Mouse (Mus musculus) neural tube, embryonic 13.5 days (tissue): ENCODE data around the gene Kalrn. TPM values are rescaled to one million over a fixed set of nuclear protein-coding genes. Genes with fewer than 3 reads are reported as not detected.

Experiments
- ATAC-seq: fragments of 200-750 bp; cut with Nextera tagmentation; 2 replicates; pipeline ENCODE4 v1.8.0; 2017; ENCODE audit warnings: low read depth, mild to moderate bottlenecking, moderate TSS enrichment, moderate library complexity
- H3K27ac ChIP-seq: fragments of 300-500 bp; sonication (generic); replicated peaks from 2 replicates; pipeline ENCODE4 v1.5.1; 2015; ENCODE audit warnings: moderate library complexity, mild to moderate bottlenecking, inconsistent platforms
- H3K27me3 ChIP-seq: fragments of 300-500 bp; sonication (generic); 2 replicates; pipeline ENCODE4 v1.6.1; 2015; ENCODE audit warnings: mild to moderate bottlenecking, inconsistent platforms
- H3K36me3 ChIP-seq: fragments of 300-500 bp; sonication (generic); 2 replicates; pipeline ENCODE4 v1.6.1; 2015; ENCODE audit warnings: mild to moderate bottlenecking, inconsistent platforms
- H3K4me1 ChIP-seq: fragments of 300-500 bp; sonication (generic); replicated peaks from 2 replicates; pipeline ENCODE4 v1.6.1; 2015; ENCODE audit warnings: inconsistent platforms
- H3K4me2 ChIP-seq: fragments of 300-500 bp; sonication (generic); 2 replicates; pipeline ENCODE4 v1.6.1; 2015; ENCODE audit warnings: inconsistent platforms, mild to moderate bottlenecking, moderate library complexity
- H3K4me3 ChIP-seq: fragments of 300-500 bp; sonication (generic); 2 replicates; pipeline ENCODE4 v1.5.1; 2015; ENCODE audit warnings: mild to moderate bottlenecking, inconsistent platforms
- H3K9ac ChIP-seq: fragments of 300-500 bp; sonication (generic); 2 replicates; pipeline ENCODE4 v1.6.1; 2015; ENCODE audit warnings: moderate library complexity, mild to moderate bottlenecking, inconsistent platforms
- H3K9me3 ChIP-seq: fragments of 300-500 bp; sonication (generic); 2 replicates; pipeline ENCODE4 v1.6.1; 2016; ENCODE audit warnings: inconsistent platforms
- WGBS: fragments of 180-500 bp; shearing (Covaris S2); methylation state at CpG from one replicate; pipeline ENCODE4 v1.1.7; 2015; 5-methylcytosine and 5-hydroxymethylcytosine counted together
- polyA plus RNA-seq: library from polyadenylated mRNA; unstranded; fragments of >200 nt; fragmentation: Nextera tagmentation; extraction: Ambion mirVana; gene quantifications from 2 replicates; pipeline ENCODE4 v1.2.1, GENCODE M21; 2015

Kalrn gene
- polyA plus RNA-seq, 1 experiment from 2014 or later: 23.9 TPM

DNA sequence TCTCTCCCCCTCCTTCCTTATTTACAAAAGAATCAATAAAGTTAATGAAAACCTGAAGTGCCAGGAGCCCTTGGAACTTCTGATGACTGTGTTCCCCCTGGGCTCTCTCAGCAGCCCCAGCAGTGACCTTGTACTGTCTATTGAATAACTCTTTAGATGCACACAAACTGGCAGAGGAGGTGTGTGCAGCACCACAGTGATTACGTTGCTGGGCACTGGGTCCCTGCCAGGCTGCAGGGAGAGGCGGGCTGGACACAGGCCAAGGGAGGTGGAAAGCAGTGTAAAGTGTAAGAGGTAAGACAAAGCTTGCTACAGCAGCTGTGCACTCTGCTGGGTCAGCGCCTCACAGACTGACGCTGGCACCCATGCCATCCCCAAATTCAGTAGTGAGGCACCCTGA lies 238.4 kb downstream of the Kalrn start:
- Histone ChIP-seq H3K4me2 (no peak overlapping the region), H3K9me3 (no peaks in the 10 kb centered on the region), H3K36me3 (peaks cover 6% of the 10 kb centered on the region), H3K27ac (0 out of 2 replicates have a peak overlapping the region, but pooled peaks have one; percentile 28), H3K4me3 (no peak overlapping the region), H3K27me3 (no peaks in the 10 kb centered on the region), H3K9ac (no peak overlapping the region), H3K4me1 (peaks cover 62% of the 10 kb centered on the region)
- ATAC-seq: peak; percentile 50
- WGBS: 49% methylated on average over 4 of the region's 4 CpGs

DNA sequence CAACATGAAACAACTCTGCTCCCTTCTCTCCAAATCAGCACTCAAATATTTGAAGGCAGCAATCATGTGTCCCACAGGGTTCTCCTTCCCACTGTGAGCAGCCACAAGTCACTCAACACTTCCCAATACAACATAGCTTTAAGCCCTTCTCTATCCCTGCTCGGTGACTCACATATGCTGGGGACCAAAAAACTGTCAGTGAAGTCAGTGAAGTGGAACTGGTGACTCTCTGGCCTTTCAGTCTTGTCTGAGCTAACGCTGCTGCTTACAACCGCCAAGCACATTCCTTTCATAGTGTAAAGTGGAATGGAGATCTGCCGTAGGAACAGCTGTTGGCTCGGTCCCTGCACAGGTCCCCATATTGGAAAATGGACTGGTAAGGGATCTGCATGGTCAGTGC lies 241.7 kb downstream of the Kalrn start:
- Histone ChIP-seq H3K4me2 (no peak overlapping the region), H3K9ac (no peak overlapping the region), H3K9me3 (no peaks in the 10 kb centered on the region), H3K27me3 (no peaks in the 10 kb centered on the region), H3K36me3 (peaks cover 6% of the 10 kb centered on the region), H3K4me1 (peaks cover 59% of the 10 kb centered on the region), H3K27ac (no peak overlapping the region), H3K4me3 (no peak overlapping the region)
- 45% methylated on average over 5 of the region's 5 CpGs for WGBS
- no peak for ATAC-seq

- Histone ChIP-seq H3K27me3 (no peaks in the 10 kb centered on the region), H3K36me3 (peaks cover 6% of the 10 kb centered on the region), H3K27ac (peak overlapping the region; percentile 75), H3K4me2 (peak overlapping the region; percentile 30), H3K4me3 (no peak overlapping the region), H3K9me3 (no peaks in the 10 kb centered on the region), H3K4me1 (peaks cover 49% of the 10 kb centered on the region), H3K9ac (peak overlapping the region; percentile 13)
- ATAC-seq: 0 out of 2 replicates have a peak, but pooled peaks have one; percentile 5
- WGBS: 39% methylated on average over 9 of the region's 9 CpGs
Measured at GRCm38 (mm10) chr16:34329876-34330275, 243.5 kb downstream of the Kalrn start.

DNA sequence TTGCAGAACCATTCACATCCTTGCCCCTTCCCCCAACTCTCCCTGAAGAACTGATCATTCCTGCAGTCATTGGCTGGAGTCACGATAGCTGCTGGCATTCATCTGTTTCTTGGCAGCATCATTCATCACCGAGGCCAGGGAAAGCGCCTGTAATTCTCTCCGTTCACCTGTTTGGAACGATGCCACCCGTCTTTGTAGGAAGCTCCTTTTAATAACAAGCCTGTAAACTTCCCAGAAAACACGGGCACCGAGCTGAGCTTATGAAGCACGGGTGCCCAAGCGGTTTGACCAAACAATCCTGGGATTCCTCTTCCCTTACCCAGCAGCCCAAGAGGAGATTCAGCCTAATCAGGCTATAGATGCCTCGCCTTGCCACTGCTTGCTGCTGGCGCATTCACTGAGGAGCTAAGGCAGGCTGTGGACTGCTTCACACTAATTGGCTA lies 243.9 kb downstream of the Kalrn start:
- H3K4me3 ChIP-seq: no peak overlapping the region
- H3K9me3 ChIP-seq: no peaks in the 10 kb centered on the region
- ATAC-seq: peak; percentile 60; the same call in 1 of the 2 replicates
- peaks cover 6% of the 10 kb centered on the region for H3K36me3 ChIP-seq
- WGBS: 38% methylated on average over 12 of the region's 12 CpGs
- peak overlapping the region; percentile 30 for H3K4me2 ChIP-seq
- no peaks in the 10 kb centered on the region for H3K27me3 ChIP-seq
- H3K9ac ChIP-seq: peak overlapping the region; percentile 13; the same call in 1 of the 2 replicates
- H3K27ac ChIP-seq: peak overlapping the region; percentile 75
- peaks cover 45% of the 10 kb centered on the region for H3K4me1 ChIP-seq

- no peak for ATAC-seq
- Histone ChIP-seq H3K27ac (no peak overlapping the region), H3K4me1 (peaks cover 44% of the 10 kb centered on the region)
Measured at GRCm38 (mm10) chr16:34327890-34328289, 245.4 kb downstream of the Kalrn start.

GRCm38 (mm10) chr16:34325869-34326268 lies 247.5 kb downstream of the Kalrn start:
- 88% methylated on average over 3 of the region's 3 CpGs for WGBS
- Histone ChIP-seq H3K4me3 (no peak overlapping the region), H3K27me3 (no peaks in the 10 kb centered on the region), H3K9ac (no peak overlapping the region), H3K4me2 (no peak overlapping the region), H3K36me3 (no peaks in the 10 kb centered on the region), H3K27ac (no peak overlapping the region), H3K9me3 (no peaks in the 10 kb centered on the region), H3K4me1 (peaks cover 44% of the 10 kb centered on the region)
- no peak for ATAC-seq

More at GRCm38 (mm10) chr16:34327890-34328289, 245.4 kb downstream of the Kalrn start:
- Histone ChIP-seq H3K4me2 (no peak overlapping the region), H3K9ac (no peak overlapping the region), H3K27me3 (no peaks in the 10 kb centered on the region), H3K4me3 (no peak overlapping the region), H3K36me3 (peaks cover 6% of the 10 kb centered on the region), H3K9me3 (no peaks in the 10 kb centered on the region)
- 71% methylated on average over 5 of the region's 5 CpGs for WGBS

DNA sequence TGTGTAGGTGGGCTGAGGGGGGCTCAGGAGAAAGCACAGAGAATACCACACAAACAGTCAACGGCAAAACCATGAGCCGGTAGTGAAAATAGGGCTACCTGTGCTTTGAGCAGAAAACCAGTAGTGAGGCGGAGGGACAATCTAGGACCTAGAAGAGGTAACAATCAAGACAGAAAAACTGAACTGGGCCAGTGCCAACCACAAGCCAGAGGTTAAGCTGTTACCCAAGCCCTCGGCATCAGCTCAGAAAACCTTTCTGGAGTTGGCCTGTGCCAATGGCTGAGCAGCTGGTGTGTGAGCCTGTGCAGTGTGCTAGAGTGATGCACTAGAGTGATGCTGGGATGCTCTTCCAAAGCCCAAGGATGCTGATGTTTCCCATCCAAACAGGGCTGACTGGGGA lies 248.2 kb downstream of the Kalrn start:
- Histone ChIP-seq H3K4me1 (peaks cover 42% of the 10 kb centered on the region), H3K9me3 (no peaks in the 10 kb centered on the region), H3K27ac (no peak overlapping the region), H3K4me2 (no peak overlapping the region), H3K36me3 (no peaks in the 10 kb centered on the region), H3K4me3 (no peak overlapping the region), H3K27me3 (no peaks in the 10 kb centered on the region), H3K9ac (no peak overlapping the region)
- WGBS: 92% methylated on average over 4 of the region's 4 CpGs
- ATAC-seq: no peak

- Histone ChIP-seq H3K4me2 (no peak overlapping the region), H3K4me3 (no peak overlapping the region), H3K36me3 (no peaks in the 10 kb centered on the region), H3K27me3 (0 out of 2 replicates have a peak, but pooled peaks cover 2% of the 10 kb centered on the region), H3K9me3 (no peaks in the 10 kb centered on the region), H3K4me1 (peaks cover 42% of the 10 kb centered on the region), H3K27ac (no peak overlapping the region), H3K9ac (no peak overlapping the region)
- 55% methylated on average over 3 of the region's 3 CpGs for WGBS
- no peak for ATAC-seq
Measured at GRCm38 (mm10) chr16:34324735-34325134, 248.6 kb downstream of the Kalrn start.

DNA sequence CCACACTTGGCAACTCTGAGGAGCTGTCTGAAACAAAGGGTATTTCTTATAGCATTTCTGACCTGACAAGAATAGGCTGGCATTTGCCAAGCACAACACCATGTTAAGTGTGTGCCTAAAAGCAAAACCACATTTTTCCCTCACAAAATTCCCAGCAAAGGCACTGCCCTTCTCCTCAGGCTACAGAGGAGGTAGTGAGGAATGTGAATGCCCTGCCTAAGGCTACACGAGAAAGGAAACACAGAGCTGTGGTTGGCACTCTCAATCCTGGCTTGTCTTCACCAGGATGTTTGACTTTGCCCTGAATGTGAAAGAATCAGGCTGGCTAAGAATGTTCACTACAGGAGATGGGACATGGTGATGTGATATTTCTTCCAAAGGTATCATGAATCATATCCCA lies 249.8 kb downstream of the Kalrn start:
- Histone ChIP-seq H3K4me1 (peaks cover 30% of the 10 kb centered on the region), H3K9ac (no peak overlapping the region), H3K36me3 (no peaks in the 10 kb centered on the region), H3K27ac (0 out of 2 replicates have a peak overlapping the region, but pooled peaks have one; percentile 25), H3K4me3 (no peak overlapping the region), H3K4me2 (no peak overlapping the region), H3K9me3 (no peaks in the 10 kb centered on the region), H3K27me3 (peaks cover 10% of the 10 kb centered on the region; the same call in 1 of the 2 replicates)
- no peak for ATAC-seq
- 78% methylated on average over 1 of the region's 1 CpGs for WGBS

GRCm38 (mm10) chr16:34322546-34322945 lies 250.8 kb downstream of the Kalrn start:
- Histone ChIP-seq H3K9me3 (no peaks in the 10 kb centered on the region), H3K4me2 (no peak overlapping the region), H3K4me3 (no peak overlapping the region), H3K4me1 (peaks cover 30% of the 10 kb centered on the region), H3K27ac (no peak overlapping the region), H3K27me3 (peaks cover 11% of the 10 kb centered on the region; the same call in 1 of the 2 replicates), H3K36me3 (no peaks in the 10 kb centered on the region), H3K9ac (no peak overlapping the region)
- 20% methylated on average over 4 of the region's 4 CpGs for WGBS
- ATAC-seq: peak; percentile 73

DNA sequence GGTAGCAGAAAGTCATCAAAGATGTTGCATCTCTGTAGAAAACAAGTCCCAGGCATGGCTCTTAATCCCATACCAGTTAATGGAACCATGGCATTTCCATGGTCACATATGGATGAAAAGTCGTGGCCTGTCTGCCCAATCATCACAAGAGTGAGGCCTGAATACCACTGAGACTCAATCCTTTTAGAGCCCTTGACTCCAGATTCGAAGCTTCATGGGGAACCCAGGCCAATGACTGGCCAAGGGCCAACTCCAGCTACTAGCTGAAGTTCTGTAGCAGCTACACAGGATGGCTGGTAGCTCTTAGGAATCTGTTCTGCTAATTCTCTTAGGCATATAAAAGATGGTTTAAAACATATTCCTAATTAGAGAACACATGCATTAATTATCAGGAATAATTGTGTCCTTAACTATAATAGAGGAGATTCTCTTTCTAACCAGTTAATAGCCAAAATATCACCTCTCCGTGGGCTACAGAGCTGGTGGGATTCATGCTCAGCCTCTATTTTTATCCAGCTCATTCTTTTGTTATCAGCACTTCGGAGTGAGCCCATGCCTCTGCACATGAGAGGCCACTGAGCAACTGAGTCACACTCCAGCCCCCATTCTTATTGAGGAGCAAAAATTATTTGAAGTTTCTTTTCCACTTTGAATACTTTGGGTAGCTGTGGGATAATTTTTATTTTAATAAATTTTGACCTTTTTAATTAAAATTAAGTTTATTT lies 252.1 kb downstream of the Kalrn start:
- no peak overlapping the region for H3K9ac ChIP-seq
- ATAC-seq: no peak
- no peaks in the 10 kb centered on the region for H3K36me3 ChIP-seq
- no peak overlapping the region for H3K4me3 ChIP-seq
- peaks cover 43% of the 10 kb centered on the region for H3K4me1 ChIP-seq
- H3K27ac ChIP-seq: no peak overlapping the region
- peaks cover 11% of the 10 kb centered on the region; the same call in 1 of the 2 replicates for H3K27me3 ChIP-seq
- H3K9me3 ChIP-seq: no peaks in the 10 kb centered on the region
- no peak overlapping the region for H3K4me2 ChIP-seq
- 92% methylated on average over 4 of the region's 4 CpGs for WGBS

GRCm38 (mm10) chr16:34320023-34320800 lies 253.1 kb downstream of the Kalrn start:
- Histone ChIP-seq H3K27ac (no peak overlapping the region), H3K36me3 (no peaks in the 10 kb centered on the region), H3K4me3 (no peak overlapping the region), H3K9ac (no peak overlapping the region), H3K4me2 (no peak overlapping the region), H3K9me3 (no peaks in the 10 kb centered on the region), H3K27me3 (peaks cover 11% of the 10 kb centered on the region; the same call in 1 of the 2 replicates), H3K4me1 (peaks cover 44% of the 10 kb centered on the region)
- 79% methylated on average over 11 of the region's 11 CpGs for WGBS
- no peak for ATAC-seq
